Mouse (Mus musculus): Measurements from ENCODE around the gene Skp1a. TPM values are rescaled to one million over a fixed set of nuclear protein-coding genes. Genes with fewer than 3 reads are reported as not detected.

The Skp1a gene
- total RNA-seq, 2 experiments from 2014 or later, result 464 to 465 TPM

GRCm38 (mm10) chr11:52277433-52278150 is 45.8 kb downstream of the Skp1a start:
- DNase-seq (ENCODE audit: low spot score in 2 of 2), result no peak

DNA sequence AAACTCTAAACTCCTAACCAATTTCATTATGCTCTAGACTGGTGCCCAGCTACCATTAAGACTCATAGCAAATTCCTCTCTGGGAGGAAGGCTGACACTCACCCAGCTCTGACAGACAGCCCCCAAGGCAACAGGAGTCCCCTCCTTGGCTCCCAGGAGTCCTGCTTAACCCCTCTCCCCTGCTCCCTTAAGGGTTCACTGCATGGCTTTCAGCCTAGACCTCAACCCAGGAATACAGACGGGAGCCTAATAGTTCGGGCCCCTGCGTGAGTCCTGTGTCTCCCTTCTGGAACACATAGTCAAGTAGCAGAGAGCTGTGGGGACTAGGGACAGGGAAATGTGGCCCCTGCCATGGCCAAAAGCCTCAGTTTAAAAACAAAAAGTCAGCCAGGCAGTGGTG is 46.4 kb downstream of the Skp1a start:
- no peak for DNase-seq (ENCODE audit: low spot score in 2 of 2)

- DNase-seq (ENCODE audit: low spot score in 2 of 2), result no peak
These were observed 47.2 kb downstream of the Skp1a start for GRCm38 (mm10) chr11:52278991-52279390.

DNA sequence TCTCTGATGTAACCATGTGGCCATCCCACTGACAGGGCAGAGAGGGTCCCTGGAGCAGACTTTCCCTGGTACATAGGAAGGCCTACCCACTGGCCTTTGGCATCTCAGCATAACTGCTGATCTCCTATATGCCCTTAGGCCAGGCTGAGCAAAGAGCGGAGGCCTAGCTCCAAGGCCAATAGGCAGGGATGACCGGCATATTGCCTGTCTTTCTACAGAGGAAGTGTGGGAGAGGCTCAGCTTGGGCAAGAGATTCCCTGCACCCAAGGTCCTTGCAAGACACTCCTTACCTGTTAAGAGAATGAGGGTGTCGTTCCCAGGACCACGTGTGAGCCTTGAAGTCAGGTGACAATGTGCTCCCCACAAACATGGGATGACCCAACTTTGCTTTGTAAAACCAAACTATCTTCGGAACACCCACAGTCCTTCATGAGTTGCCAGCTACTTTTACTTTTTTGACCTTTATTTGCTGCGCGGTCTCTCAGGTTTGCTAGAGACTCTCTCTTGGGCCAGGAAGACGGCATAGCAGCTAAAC is 47.9 kb downstream of the Skp1a start:
- no peak for DNase-seq (ENCODE audit: low spot score in 2 of 2)

- DNase-seq (ENCODE audit: low spot score in 2 of 2), result no peak
These were observed 49.0 kb downstream of the Skp1a start for GRCm38 (mm10) chr11:52280566-52281455.

GRCm38 (mm10) chr11:52281568-52282328 is 50.0 kb downstream of the Skp1a start:
- no peak for DNase-seq (ENCODE audit: low spot score in 2 of 2)

GRCm38 (mm10) chr11:52282420-52282773 is 50.6 kb downstream of the Skp1a start:
- no peak for DNase-seq (ENCODE audit: low spot score in 2 of 2)

DNA sequence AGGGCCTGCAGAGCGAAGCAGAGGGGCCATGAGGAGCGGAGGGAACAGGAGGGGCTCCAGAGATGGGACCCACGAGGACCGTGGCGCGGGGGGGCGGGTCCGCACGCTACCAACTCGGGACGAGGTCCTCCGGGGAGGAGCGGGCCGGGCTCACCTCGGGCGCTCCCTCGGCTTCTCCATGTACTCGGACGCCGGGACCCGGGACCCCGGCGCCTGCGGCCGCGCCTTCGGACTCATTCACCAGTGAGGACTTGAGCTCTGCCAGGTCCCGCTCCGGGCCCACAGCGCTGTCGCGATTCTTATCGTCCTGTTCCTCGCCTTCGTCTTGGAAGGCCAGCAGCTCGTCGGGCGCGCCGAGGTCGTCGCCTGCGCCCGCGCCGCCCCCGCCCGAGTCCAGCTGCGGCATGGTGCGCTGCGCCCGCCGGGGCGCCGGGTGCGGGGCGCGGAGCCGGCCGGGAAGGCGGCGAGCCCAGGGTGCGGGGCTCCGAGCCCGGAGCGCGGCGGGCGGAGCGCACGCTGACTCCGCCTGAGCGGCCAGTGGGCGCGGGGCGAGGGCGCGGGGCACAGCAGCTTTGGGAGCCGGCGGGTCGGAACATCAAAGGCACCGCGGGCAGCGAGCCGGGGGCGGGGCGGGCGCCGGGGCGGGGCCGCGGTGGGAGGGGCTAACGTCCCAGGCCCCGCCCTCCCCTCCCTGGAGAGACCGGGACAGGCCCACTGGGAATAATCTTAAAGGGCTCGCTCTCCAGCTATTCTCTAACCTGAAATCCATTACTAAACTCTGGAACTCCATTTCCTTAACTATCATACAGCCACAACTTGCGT is 51.2 kb downstream of the Skp1a start, which contains the start of gene Tcf7:
Gene Tcf7, minus strand, starts transcription at position 241 of the 822 bp plus-strand sequence.
- DNase-seq (ENCODE audit: low spot score in 2 of 2), result peak; percentile 48 to 64

- DNase-seq (ENCODE audit: low spot score in 2 of 2), result peak; percentile 47 to 60
These were observed 52.1 kb downstream of the Skp1a start for GRCm38 (mm10) chr11:52283596-52284571.

- DNase-seq (ENCODE audit: low spot score in 2 of 2), result no peak
These were observed 54.6 kb downstream of the Skp1a start for GRCm38 (mm10) chr11:52286301-52286957.

DNA sequence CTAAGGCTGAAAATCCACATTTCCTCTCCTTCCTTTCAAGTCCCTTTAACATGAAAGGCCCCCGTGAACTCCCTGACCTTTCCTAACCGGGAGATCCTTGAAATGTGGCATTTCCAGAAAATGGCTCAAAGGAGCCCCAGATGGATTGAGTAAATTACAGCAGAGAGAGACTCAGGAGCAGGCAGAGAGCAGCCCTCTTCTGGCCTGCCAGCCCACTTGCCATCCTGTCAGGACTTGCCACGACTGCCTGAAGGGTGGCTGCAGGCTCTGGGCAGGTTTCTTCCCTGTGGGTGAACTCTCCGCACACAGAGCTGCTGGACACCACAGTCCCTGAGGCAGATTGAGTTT is 55.1 kb downstream of the Skp1a start:
- DNase-seq (ENCODE audit: low spot score in 2 of 2), result no peak

GRCm38 (mm10) chr11:52292346-52292745 is 60.6 kb downstream of the Skp1a start:
- no peak for DNase-seq (ENCODE audit: low spot score in 2 of 2)

DNA sequence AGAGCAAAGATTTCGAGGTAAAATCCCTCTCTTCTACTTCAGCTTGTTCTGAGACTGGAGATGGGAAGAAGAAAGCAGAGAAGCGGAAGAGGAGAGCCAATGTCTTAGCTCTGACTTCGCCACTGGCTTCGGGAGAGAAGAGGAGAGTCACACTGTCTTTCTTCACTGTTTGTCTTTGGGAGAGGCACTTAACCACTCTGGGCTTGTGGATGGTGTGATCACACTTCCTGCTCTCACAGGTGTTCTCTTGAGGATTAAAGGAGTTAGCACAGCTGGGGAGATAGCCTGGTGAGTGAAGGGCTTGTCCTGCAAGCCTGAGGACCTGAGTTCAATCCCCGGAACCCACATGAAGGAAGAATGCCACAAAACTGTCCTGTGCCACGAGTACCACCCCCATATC is 61.1 kb downstream of the Skp1a start:
- no peak for DNase-seq (ENCODE audit: low spot score in 2 of 2)

GRCm38 (mm10) chr11:52294103-52294502 is 62.3 kb downstream of the Skp1a start:
- DNase-seq (ENCODE audit: low spot score in 2 of 2), result no peak

Other genes starting within 250 kb of the Skp1a start
- 100 to 1,000 TPM; 153 to 159 TPM for gene Ube2b, start 231.2 kb upstream of the Skp1a start, total RNA-seq (2021)
- gene Cdkl3, start 227.8 kb upstream of the Skp1a start, total RNA-seq (2021), result 10 to 100 TPM; 18.8 to 23.4 TPM
- 100 to 1,000 TPM; 139 to 140 TPM for gene Ppp2ca, start 133.3 kb upstream of the Skp1a start, total RNA-seq (2021)
- not detected for gene Olfr1373, start 86.5 kb upstream of the Skp1a start, total RNA-seq (2021)
- gene Olfr1371, start 18.0 kb upstream of the Skp1a start, total RNA-seq (2021), result not detected
- gene Tcf7, start 51.0 kb downstream of the Skp1a start, total RNA-seq (2021), result 1 to 10 TPM; 5.9 to 6.7 TPM
- 100 to 1,000 TPM; 546 to 556 TPM for gene Vdac1, start 128.9 kb downstream of the Skp1a start, total RNA-seq (2021)
- gene 9530068E07Rik, start 164.4 kb downstream of the Skp1a start, total RNA-seq (2021), result 10 to 100 TPM; 78.7 to 81.4 TPM

All from layer of hippocampus, postnatal 10 days (tissue).